Mouse (Mus musculus) E14TG2a.4 (cell line): Measurements from ENCODE around the gene Sult6b2.

Experiments
- CTCF ChIP-seq: conservative IDR thresholded peaks from 2 replicates; pipeline ENCODE4 v1.5.1; 2014; ENCODE audit warnings: low read length
- POU5F1 ChIP-seq: IDR thresholded peaks from 2 replicates; pipeline ENCODE4 v1.6.1; 2014; ENCODE audit warnings: low read length, borderline replicate concordance

DNA sequence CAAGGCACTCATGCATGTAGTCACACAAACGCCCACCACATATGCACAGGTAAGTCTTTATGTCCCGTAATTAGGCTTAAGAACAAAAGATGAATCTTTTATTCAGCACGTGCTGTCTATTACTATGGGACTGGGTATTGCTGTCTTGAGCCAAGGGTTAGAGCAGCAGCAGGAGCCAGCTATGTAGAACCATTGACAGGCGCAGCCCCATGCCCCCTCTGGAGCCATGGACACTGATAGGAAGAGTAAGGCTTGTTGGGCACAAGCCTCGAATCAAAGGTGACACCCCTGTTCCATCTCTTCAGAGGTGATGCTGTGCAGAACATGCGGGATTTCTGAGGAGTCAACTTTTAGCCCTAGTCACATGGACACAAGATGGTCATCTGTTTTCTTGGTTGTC is 45.7 kb downstream of the Sult6b2 start:
- no peak for TF ChIP-seq CTCF
- TF ChIP-seq POU5F1: no peak
